ENCODE assay signal across 9 mouse cellular contexts in the genomic region with DNA sequence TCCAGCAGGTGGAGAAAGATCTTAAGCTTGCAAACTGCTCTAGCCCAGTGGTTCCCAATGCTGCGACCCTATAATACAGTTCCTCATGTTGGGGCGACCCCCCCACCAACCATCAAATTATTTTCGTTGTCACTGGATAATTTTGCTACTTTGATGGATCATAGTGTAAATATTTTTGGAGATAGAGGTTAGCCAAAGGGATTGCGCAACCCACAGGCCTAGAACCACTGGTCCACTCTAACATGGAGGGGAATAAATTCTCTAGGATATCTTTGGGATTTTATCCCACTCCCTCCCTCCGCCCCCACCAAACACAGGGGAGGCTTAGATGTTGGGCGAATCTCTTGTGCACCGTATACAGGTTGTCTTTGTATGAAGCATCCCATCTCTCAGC. TPM values are rescaled to one million over a fixed set of nuclear protein-coding genes. Genes with fewer than 3 reads are reported as not detected.
DNase-seq lines count a peak whose midpoint lies in the region; ATAC-seq lines count a peak whose summit lies in the region.
"Had no signal": no experiment of that assay in that cellular context is flagged by ENCODE, and none has a peak within 500 bp of the region (broad histone marks: within the 10 kb centered on the region; RNA-seq: fewer than 3 reads in every experiment).

No protein-coding gene starts in this region.

- no peaks in the 10 kb centered on the region for H3K36me3 ChIP-seq in hindbrain, embryonic 13.5 days
- H3K36me3 ChIP-seq in hindbrain, embryonic 11.5 days (ENCODE audit: control insufficient read depth, insufficient read depth, low read length) = no peaks in the 10 kb centered on the region
- H3K36me3 ChIP-seq in embryonic facial prominence, embryonic 10.5 days (replicated peaks) = no peaks in the 10 kb centered on the region
- H3K36me3 ChIP-seq in heart, embryonic 13.5 days = no peaks in the 10 kb centered on the region

- peak overlapping the region; percentile 65 for H3K27ac ChIP-seq in hindbrain, embryonic 13.5 days
- H3K27ac ChIP-seq in hindbrain, embryonic 11.5 days (ENCODE audit: low read depth, low read length) = no peak overlapping the region
- H3K27ac ChIP-seq in embryonic facial prominence, embryonic 10.5 days (replicated peaks) = peak overlapping the region; percentile 81
- peak overlapping the region; percentile 83 for H3K27ac ChIP-seq in heart, embryonic 13.5 days (replicated peaks)
- H3K27ac ChIP-seq: liver, embryonic 14.5 days had no signal

- no peak for ATAC-seq in hindbrain, embryonic 13.5 days (ENCODE audit: low FRiP score)
- no peak for ATAC-seq in hindbrain, embryonic 11.5 days (ENCODE audit: low FRiP score)
- no peak for ATAC-seq in heart, embryonic 13.5 days (ENCODE audit: extremely low read depth, insufficient number of reproducible peaks, low FRiP score, low TSS enrichment)

- WGBS in hindbrain, embryonic 13.5 days = 83% methylated on average over 7 of the region's 7 CpGs
- 83% methylated on average over 7 of the region's 7 CpGs for WGBS in hindbrain, embryonic 11.5 days
- WGBS in embryonic facial prominence, embryonic 10.5 days = 78% methylated on average over 7 of the region's 7 CpGs
- 74% methylated on average over 7 of the region's 7 CpGs for WGBS in heart, embryonic 13.5 days

- H3K9me3 ChIP-seq in hindbrain, embryonic 13.5 days = no peaks in the 10 kb centered on the region
- no peaks in the 10 kb centered on the region for H3K9me3 ChIP-seq in hindbrain, embryonic 11.5 days (ENCODE audit: control insufficient read depth, low read length)
- H3K9me3 ChIP-seq in embryonic facial prominence, embryonic 10.5 days = no peaks in the 10 kb centered on the region
- no peaks in the 10 kb centered on the region for H3K9me3 ChIP-seq in heart, embryonic 13.5 days

- H3K4me3 ChIP-seq in hindbrain, embryonic 13.5 days = no peak overlapping the region
- no peak overlapping the region for H3K4me3 ChIP-seq in hindbrain, embryonic 11.5 days (ENCODE audit: low read depth, low read length)
- H3K4me3 ChIP-seq in embryonic facial prominence, embryonic 10.5 days = peak overlapping the region; percentile 47
- H3K4me3 ChIP-seq in heart, embryonic 13.5 days = peak overlapping the region; percentile 38; the same call in 1 of the 2 replicates

- no peak overlapping the region for H3K4me2 ChIP-seq in hindbrain, embryonic 13.5 days
- H3K4me2 ChIP-seq in hindbrain, embryonic 11.5 days (replicated peaks; ENCODE audit: low read depth, low read length) = no peak overlapping the region
- peak overlapping the region; percentile 65 for H3K4me2 ChIP-seq in heart, embryonic 13.5 days

- H3K9ac ChIP-seq in hindbrain, embryonic 13.5 days = no peak overlapping the region
- no peak overlapping the region for H3K9ac ChIP-seq in hindbrain, embryonic 11.5 days (ENCODE audit: low read depth, low read length)
- H3K9ac ChIP-seq in heart, embryonic 13.5 days = peak overlapping the region; percentile 61
- H3K9ac ChIP-seq: liver, embryonic 14.5 days had no signal

- peaks cover 26% of the 10 kb centered on the region for H3K4me1 ChIP-seq in hindbrain, embryonic 13.5 days (replicated peaks)
- H3K4me1 ChIP-seq in hindbrain, embryonic 11.5 days (replicated peaks; ENCODE audit: control insufficient read depth, insufficient read depth, low read length) = no peaks in the 10 kb centered on the region
- peaks cover 51% of the 10 kb centered on the region for H3K4me1 ChIP-seq in embryonic facial prominence, embryonic 10.5 days
- H3K4me1 ChIP-seq in heart, embryonic 13.5 days = peaks cover 58% of the 10 kb centered on the region

- no peak for DNase-seq in hindbrain, embryonic 11.5 days (ENCODE audit: low spot score)
- no peak for DNase-seq in embryonic facial prominence, embryonic 10.5 days (ENCODE audit: low spot score)
- DNase-seq in lung, postnatal 36 days = peak; percentile 41
- DNase-seq in right cerebral cortex, adult 2 months (ENCODE audit: low spot score in 2 of 2) = no peak
- no peak for DNase-seq in thymus, postnatal 10 days (ENCODE audit: low spot score in 2 of 2)
- no peak for DNase-seq in retina, postnatal 1 day

- no peaks in the 10 kb centered on the region for H3K27me3 ChIP-seq in hindbrain, embryonic 13.5 days
- H3K27me3 ChIP-seq in hindbrain, embryonic 11.5 days (ENCODE audit: control insufficient read depth, insufficient read depth, low read length) = no peaks in the 10 kb centered on the region
- H3K27me3 ChIP-seq in embryonic facial prominence, embryonic 10.5 days (replicated peaks; ENCODE audit: low read depth, poor library complexity, severe bottlenecking) = peaks cover 7% of the 10 kb centered on the region; the same call in 1 of the 2 replicates
- H3K27me3 ChIP-seq in heart, embryonic 13.5 days (replicated peaks) = no peaks in the 10 kb centered on the region; the same call in 1 of the 2 replicates

RNA-seq across cellular contexts. Expression of a gene that starts 49.8 kb away (rescaled TPM):
- polyA plus RNA-seq in hindbrain, embryonic 13.5 days (2015; fragmentation: Nextera tagmentation; extraction: Ambion mirVana) = 14.5 and 15.5 TPM in 2 replicates
- polyA plus RNA-seq in hindbrain, embryonic 11.5 days (2014; fragmentation: Nextera tagmentation; extraction: Ambion mirVana) = 11.3 and 11.5 TPM in 2 replicates
- 11.6 and 11.8 TPM in 2 replicates for polyA plus RNA-seq in embryonic facial prominence, embryonic 10.5 days (2016; fragmentation: Nextera tagmentation; extraction: Ambion mirVana)
- polyA plus RNA-seq in heart, embryonic 13.5 days (2015; fragmentation: Nextera tagmentation; extraction: Ambion mirVana) = 6.1 and 6.5 TPM in 2 replicates

RNA-seq across cellular contexts. Expression of a gene that starts 49.9 kb away (rescaled TPM):
- polyA plus RNA-seq in hindbrain, embryonic 13.5 days (2015; fragmentation: Nextera tagmentation; extraction: Ambion mirVana) = 9.8 and 12.2 TPM in 2 replicates
- 6.5 and 8.2 TPM in 2 replicates for polyA plus RNA-seq in hindbrain, embryonic 11.5 days (2014; fragmentation: Nextera tagmentation; extraction: Ambion mirVana)
- 5.4 and 7.0 TPM in 2 replicates for polyA plus RNA-seq in embryonic facial prominence, embryonic 10.5 days (2016; fragmentation: Nextera tagmentation; extraction: Ambion mirVana)
- 0.92 and 2.2 TPM in 2 replicates for polyA plus RNA-seq in heart, embryonic 13.5 days (2015; fragmentation: Nextera tagmentation; extraction: Ambion mirVana)

Comparison
In these comparisons a context has a peak if more than half of its experiments do, and no peak if none do; other contexts are left out.
1. H3K4me3 ChIP-seq: peak in embryonic facial prominence, embryonic 10.5 days (single experiment) and heart, embryonic 13.5 days (single experiment); none in hindbrain, embryonic 13.5 days (single experiment) and hindbrain, embryonic 11.5 days (single experiment).